Mouse (Mus musculus) urinary bladder, postnatal 4 days (tissue): ENCODE measurements around the gene Lhfpl3.

Experiments
- DNase-seq, 2 experiments: peaks; one replicate each; pipeline ENCODE4 v3.0.0; 2021 to 2022; ENCODE audit warnings: low spot score in 2 of 2

The Lhfpl3 gene

GRCm38 (mm10) chr5:23140183-23140921, 394.5 kb downstream of the Lhfpl3 start:
- DNase-seq = no peak

- no peak for DNase-seq
These were observed 407.4 kb downstream of the Lhfpl3 start for GRCm38 (mm10) chr5:23153210-23153609.

DNA sequence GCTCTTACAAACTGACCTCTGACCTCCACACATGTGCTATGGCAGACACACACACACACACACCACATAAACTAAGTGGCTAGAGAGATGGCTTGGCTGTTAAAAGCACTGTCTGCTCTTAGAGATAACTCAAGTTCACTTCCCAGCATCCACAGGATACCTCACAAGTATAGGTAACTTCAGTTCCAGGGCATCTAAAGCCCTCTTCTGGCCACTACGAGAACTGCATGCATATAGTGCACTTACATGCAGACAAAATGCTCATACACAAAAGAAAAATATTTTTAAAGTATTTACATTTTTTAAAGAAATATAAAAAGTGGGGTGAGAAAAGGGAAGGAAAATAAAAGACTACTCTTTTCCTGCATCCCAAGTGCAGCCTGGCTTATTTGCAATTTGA, 408.6 kb downstream of the Lhfpl3 start:
- no peak for DNase-seq

DNA sequence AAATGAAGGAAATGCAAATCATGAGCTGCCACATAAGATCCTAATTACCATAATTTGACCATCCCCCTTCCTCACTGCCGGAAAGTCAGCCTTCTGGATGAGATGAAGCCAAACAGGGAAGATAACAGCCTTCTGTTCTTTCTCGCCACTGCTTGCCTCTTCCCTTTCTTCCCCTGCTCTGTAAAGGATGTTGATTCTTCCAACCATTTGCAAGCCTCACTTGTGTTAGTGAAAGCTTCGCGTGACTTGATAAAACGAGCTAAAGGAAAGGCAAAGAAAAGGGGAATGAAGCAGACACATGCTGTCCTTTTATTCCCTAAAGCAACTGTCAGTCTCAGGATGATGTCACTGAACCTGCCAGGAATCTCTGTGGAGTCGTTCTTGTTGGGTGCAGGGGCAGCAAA, 420.1 kb downstream of the Lhfpl3 start:
- DNase-seq = no peak

GRCm38 (mm10) chr5:23166658-23167057, 420.8 kb downstream of the Lhfpl3 start:
- DNase-seq = no peak

DNA sequence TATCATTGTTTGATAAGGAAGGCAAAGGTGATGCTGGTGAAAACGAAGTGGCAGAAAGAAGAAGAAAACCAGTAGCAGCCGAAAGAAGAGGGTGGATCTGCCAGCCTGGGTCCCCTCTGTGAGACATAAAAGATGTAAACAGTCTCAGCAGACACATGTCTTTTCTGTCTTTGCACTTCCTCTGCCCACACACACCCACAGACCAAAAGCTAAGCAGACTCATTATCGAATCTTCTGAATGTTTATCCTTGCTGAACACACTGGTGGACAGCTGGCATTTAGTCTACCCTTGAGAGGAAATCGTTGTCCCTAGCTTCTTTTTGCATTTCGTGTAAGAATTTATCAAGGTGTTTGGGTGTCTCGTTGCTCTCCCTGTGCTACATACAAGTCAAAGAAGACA, 443.8 kb downstream of the Lhfpl3 start:
- no peak for DNase-seq

DNA sequence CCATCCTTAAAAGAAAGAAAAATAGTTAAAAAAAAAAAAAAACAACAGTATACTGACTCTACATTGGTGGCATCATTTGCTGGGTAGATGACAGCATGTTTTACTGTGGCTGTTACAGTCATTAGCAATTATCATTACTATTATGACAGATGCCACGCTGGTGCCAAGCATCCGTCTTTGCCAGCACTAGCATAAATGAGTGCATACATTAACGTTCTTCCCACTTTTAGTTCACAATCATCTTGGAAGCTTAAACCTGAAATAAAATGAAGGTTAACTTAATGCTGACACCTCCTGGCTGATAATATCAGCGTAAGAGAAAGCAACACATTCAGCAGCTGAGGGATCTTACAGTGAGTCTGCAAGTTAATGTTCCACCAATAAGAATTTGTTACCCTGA, 451.0 kb downstream of the Lhfpl3 start:
- DNase-seq = no peak

DNA sequence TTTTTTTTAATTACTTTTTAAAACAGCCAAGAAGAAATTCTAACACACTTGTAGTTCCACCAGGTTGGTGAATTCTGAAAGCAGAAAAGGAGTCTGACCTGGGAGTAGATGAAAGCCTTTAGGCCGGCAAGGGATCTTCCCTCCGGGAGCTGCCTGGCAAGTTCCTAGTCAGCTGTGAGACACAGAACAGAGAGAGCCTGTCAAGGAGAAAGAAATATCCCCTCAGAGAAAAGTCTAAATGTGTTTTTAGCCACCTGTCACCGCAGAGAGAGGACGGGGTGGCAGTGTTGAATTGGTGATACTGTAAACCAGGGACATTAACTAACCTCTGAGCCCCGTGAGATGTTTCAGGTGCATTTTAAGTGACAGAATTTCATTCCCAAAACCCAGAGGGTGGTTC, 467.2 kb downstream of the Lhfpl3 start:
- DNase-seq = no peak

GRCm38 (mm10) chr5:23214646-23215045, 468.8 kb downstream of the Lhfpl3 start:
- no peak for DNase-seq

DNA sequence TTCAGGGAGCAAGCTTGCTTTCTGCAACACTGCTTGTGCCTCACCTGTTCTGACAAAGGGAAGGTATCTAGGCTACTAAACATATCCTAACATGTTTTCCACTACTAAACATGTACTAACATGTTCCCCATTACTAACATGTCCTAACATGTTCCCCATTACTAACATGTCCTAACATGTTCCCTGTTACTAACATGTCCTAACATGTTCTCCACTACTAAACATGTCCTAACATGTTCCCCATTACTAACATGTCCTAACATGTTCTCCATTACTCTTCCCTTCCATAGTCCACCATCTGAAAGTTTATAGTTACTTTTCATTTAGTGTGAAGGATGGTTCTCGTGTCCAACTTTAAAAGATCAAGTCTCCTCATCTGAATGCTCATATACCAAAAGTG, 473.8 kb downstream of the Lhfpl3 start:
- no peak for DNase-seq

- DNase-seq = no peak
These were observed 479.1 kb downstream of the Lhfpl3 start for GRCm38 (mm10) chr5:23224759-23225536.

- DNase-seq = no peak
These were observed 479.8 kb downstream of the Lhfpl3 start for GRCm38 (mm10) chr5:23225621-23226020.

- DNase-seq = no peak
These were observed 480.9 kb downstream of the Lhfpl3 start for GRCm38 (mm10) chr5:23226753-23227152.

DNA sequence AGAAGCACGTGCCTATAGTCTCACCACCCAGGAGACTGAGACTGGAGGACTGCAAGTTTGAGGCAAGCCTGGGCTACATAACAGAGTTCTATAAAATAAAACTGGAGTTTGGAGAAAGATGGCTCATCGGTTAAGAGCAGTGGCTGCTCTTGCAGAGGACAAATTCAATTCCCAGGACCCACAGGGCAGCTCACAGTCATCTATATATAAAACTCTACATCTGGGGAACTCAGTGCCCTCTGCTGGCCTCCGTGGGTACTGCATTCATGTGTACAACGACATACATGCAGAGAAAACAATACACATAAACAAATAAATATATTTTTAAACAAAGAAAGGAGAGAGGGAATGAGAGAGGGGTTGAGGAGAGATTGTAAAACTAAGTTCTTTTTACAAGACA, 501.1 kb downstream of the Lhfpl3 start:
- DNase-seq = no peak

DNA sequence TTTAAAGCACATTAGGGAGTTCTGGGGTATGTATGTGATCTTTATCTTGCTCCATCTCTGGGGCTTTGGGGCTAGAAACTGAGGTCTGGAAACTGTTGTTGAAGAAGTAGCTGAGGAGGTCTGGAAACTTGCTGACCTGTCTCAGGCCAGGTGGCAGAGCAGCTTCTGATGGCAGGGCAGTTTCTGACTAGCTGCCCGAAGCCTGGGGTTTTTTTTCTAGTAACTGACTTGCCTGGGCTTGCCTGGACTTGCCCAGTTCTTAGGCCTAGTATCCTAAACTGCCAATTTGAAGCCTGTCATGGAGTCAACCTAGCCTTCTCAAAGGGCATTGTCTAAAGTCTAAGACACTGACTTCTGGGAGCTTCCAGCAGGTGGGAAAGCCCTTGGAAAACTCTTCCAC, 501.9 kb downstream of the Lhfpl3 start:
- DNase-seq = no peak

- no peak for DNase-seq
These were observed 502.4 kb downstream of the Lhfpl3 start for GRCm38 (mm10) chr5:23248303-23248702.

DNA sequence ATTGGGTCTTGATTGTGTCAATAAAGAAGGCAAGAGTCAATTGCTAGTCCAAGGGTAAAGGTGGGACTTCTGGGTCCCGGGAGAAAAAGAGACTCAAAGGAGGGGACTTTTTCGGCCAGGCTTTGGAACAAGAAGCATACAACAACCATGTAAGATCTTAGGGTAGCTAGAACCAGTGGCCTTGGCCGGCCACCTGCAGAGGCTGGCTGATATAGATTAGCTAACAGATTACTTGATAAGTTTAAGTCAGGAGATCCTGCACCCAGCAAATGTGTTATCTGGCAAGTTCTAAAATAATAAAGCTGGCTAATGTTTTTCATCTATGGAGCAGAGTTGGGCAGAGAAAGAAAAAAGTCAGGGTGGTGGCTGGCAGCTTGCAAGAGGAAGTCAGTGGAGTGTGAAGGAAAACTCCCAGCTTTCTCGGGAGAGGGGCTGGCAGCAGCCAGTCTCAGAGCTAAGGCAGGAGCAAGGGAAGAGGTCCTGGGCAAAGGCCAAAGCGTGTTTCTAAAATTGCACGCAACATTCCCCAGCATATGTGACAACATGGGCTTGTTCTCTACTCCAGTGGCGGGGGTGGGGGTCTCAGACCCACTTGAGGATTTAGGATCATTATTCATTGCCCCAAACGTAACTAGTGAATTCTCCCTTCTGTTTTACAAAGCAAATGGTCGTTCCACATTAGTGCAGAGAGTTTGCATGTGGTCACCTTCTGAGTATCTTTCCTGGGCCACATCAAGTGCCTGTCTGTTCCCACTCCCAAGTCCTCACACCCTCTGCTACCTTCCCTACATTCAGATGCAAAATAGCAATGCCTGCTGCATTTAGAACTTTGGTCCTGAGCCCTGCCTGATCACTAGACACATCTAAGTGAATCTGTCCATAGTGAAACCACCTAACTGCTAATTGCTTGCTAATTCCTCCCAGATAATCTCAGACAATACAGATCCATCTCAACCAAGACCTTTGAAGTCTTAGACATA, 504.3 kb downstream of the Lhfpl3 start:
- DNase-seq = no peak

DNA sequence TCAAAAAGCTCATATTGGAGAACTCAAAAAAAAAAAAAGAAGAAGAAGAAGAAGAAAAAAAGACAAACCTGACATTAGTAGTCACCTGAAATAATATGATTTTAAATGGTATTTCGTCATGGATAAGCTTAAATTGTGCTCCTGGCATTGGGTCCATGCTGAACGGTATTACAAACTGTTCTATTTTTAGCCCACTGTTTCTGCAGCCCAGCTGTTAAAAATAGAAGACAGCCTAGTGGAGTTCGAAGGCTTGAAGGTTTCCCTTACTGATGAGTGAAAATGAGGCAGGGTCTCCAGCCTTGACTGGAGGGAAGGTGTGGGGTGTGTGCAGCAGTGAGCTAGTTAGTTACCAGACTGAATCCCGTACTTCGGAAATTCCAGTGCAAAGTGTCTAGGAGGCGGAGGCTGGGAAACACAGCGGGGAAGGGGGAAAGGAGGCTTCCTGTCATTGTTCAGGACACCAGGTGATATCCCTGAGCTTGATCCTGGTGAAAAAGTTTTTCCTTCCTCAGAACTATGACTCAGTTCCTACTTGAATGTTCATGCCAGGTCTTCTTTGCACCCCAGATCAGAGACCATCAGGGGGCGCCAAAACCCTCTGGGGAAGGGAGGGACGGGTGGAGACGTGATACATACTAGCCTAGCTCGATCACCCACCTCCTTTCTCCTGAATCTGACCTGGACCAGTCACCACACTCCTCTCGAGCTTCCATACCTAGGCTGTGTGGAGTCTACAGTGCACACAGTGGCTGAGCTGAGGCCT, 505.8 kb downstream of the Lhfpl3 start:
- DNase-seq = peak; percentile 23 to 76

- no peak for DNase-seq
These were observed 510.1 kb downstream of the Lhfpl3 start for GRCm38 (mm10) chr5:23255816-23256418.

- no peak for DNase-seq
These were observed 527.5 kb downstream of the Lhfpl3 start for GRCm38 (mm10) chr5:23273309-23273708.

DNA sequence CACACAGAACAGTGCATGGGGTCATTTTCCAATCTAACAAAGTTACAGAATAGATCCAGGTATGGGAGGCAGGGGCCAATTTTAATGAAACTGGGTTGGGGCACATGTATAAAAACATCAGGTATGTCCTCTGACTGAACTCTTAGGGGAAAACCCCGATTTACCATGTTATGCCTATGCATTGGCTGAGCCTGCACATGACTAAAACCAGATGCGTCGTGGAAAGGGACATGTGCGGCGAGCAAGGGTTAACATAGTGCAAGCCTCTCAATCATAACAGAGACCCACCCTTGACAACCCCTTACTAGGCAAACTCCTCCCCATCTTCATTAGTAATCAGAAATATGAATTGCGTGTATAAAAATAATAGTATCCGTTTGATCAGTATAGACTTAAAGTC, 533.5 kb downstream of the Lhfpl3 start:
- no peak for DNase-seq
